In genomic region chr13:13393228-13394095, GRCm38 (mm10) we compare ENCODE assay signal across 8 mouse cellular contexts. TPM values are rescaled to one million over a fixed set of nuclear protein-coding genes. Genes with fewer than 3 reads are reported as not detected.
DNase-seq lines count a peak whose midpoint lies in the region; ATAC-seq and TF ChIP-seq lines count a peak whose summit lies in the region.
"Not testable (repeated sequence)": the region's sequence is repeated elsewhere in the genome, so short reads cannot be mapped to it uniquely, and the experiment has no call there.

TSS of gene Gpr137b (minus strand) at chr13:13394014.

- DNase-seq in ES-CJ7 (ENCODE audit: low read depth, low spot score): peak; percentile 18
- DNase-seq in cerebellum, adult 2 months: peak; percentile 51 to 66
- peak; percentile 26 for DNase-seq in forelimb bud, embryonic 11.5 days (ENCODE audit: low read depth, low spot score)
- DNase-seq in heart, postnatal 14 days: peak; percentile 43 to 60
- DNase-seq in kidney, postnatal 25 days: peak; percentile 35 to 74
- not testable (repeated sequence) for DNase-seq in liver, adult 2 months (ENCODE audit: extremely low read depth, low read depth, low spot score)
- peak; percentile 22 to 26 for DNase-seq in spleen, postnatal 36 days (ENCODE audit: low spot score in 2 of 2)

- H3K36me3 ChIP-seq in liver, adult 2 months (ENCODE audit: control insufficient read depth, insufficient read depth, low read length); midbrain, embryonic 15.5 days (replicated peaks): not testable (repeated sequence)

- peak within 1 kb of the TSS; percentile 50 for H3K4me3 ChIP-seq in cerebellum, adult 2 months (replicated peaks; ENCODE audit: insufficient read depth, low read depth, low read length)
- H3K4me3 ChIP-seq in liver, adult 2 months (ENCODE audit: insufficient read depth, low read depth, low read length): peak within 1 kb of the TSS; percentile 66
- peak within 1 kb of the TSS; percentile 44 for H3K4me3 ChIP-seq in midbrain, embryonic 15.5 days

- ATAC-seq in midbrain, embryonic 15.5 days (replicated peaks): peak; percentile 93

- not testable (repeated sequence) for TF ChIP-seq POLR2A in cerebellum, adult 2 months (IDR thresholded peaks at IDR 0.05; ENCODE audit: borderline replicate concordance, insufficient read depth, low read length); liver, adult 2 months (IDR thresholded peaks at IDR 0.05; ENCODE audit: extremely low read depth, insufficient read depth, low read length)

- WGBS in cerebellum, adult 2 months: under 1% methylated on average over 65 of the region's 78 CpGs
- WGBS in liver, adult 2 months: under 1% methylated on average over 51 of the region's 78 CpGs
- under 1% methylated on average over 56 of the region's 78 CpGs for WGBS in midbrain, embryonic 15.5 days

- H3K9me3 ChIP-seq in midbrain, embryonic 15.5 days: not testable (repeated sequence)

- H3K4me1 ChIP-seq in cerebellum, adult 2 months (ENCODE audit: control insufficient read depth, insufficient read depth, low read length); liver, adult 2 months (ENCODE audit: control insufficient read depth, insufficient read depth, low read length); midbrain, embryonic 15.5 days: not testable (repeated sequence)

- H3K27ac ChIP-seq in cerebellum, adult 2 months (ENCODE audit: insufficient read depth, low read length): not testable (repeated sequence)
- H3K27ac ChIP-seq in liver, adult 2 months (replicated peaks; ENCODE audit: insufficient read depth, low read depth, low read length): peak within 1 kb of the TSS; percentile 48; the same call in 1 of the 2 replicates
- peak within 1 kb of the TSS; percentile 81 for H3K27ac ChIP-seq in midbrain, embryonic 15.5 days

- intact Hi-C loops in heart, postnatal 14 days (cut with DNase I): not testable (repeated sequence)

- not testable (repeated sequence) for H3K79me2 ChIP-seq in liver, adult 2 months (ENCODE audit: control insufficient read depth, insufficient read depth, low read length)

- H3K9ac ChIP-seq in liver, adult 2 months (ENCODE audit: low read depth, low read length): peak within 1 kb of the TSS; percentile 38
- H3K9ac ChIP-seq in midbrain, embryonic 15.5 days: peak within 1 kb of the TSS; percentile 48; the same call in 1 of the 2 replicates

- not testable (repeated sequence) for H3K27me3 ChIP-seq in cerebellum, adult 2 months (ENCODE audit: control insufficient read depth, insufficient read depth, low read length); liver, adult 2 months (ENCODE audit: control insufficient read depth, insufficient read depth, low read length); midbrain, embryonic 15.5 days (replicated peaks)

- H3K4me2 ChIP-seq in midbrain, embryonic 15.5 days: peak within 1 kb of the TSS; percentile 53

- TF ChIP-seq CTCF in cerebellum, adult 2 months (IDR thresholded peaks at IDR 0.05; ENCODE audit: borderline replicate concordance, insufficient read depth, low read depth, low read length); liver, adult 2 months (IDR thresholded peaks at IDR 0.05; ENCODE audit: low read depth, low read length): not testable (repeated sequence)

RNA-seq across cellular contexts. Expression of gene Gpr137b, which starts in this region (rescaled TPM):
- polyA plus RNA-seq in cerebellum, adult 2 months (2012; rRNA removed): 22.7 and 25.3 TPM in 2 replicates
- 1 to 10 TPM; 7.0 to 7.2 TPM for total RNA-seq in heart, postnatal 14 days (2021)
- 1.1 and 2.0 TPM in 2 replicates for total RNA-seq in liver, adult 2 months (2014; rRNA removed)
- polyA plus RNA-seq in liver, adult 2 months (2012; rRNA removed): 1.7 and 4.3 TPM in 2 replicates
- 28.5 and 29.9 TPM in 2 replicates for polyA plus RNA-seq in midbrain, embryonic 15.5 days (2015; fragmentation: Nextera tagmentation; extraction: Ambion mirVana)
